Mouse (Mus musculus) urinary bladder, postnatal 0 days (tissue): ENCODE results near the gene Tomm6. TPM values are rescaled to one million over a fixed set of nuclear protein-coding genes. Genes with fewer than 3 reads are reported as not detected.

Experiments
- polyA plus RNA-seq: library from polyadenylated mRNA; unstranded; fragments of >200 nt; fragmentation: Nextera tagmentation; extraction: Ambion mirVana; gene quantifications from 2 replicates; pipeline ENCODE4 v1.2.1, GENCODE M21; 2015

The Tomm6 gene
- 318 and 323 TPM in 2 replicates for polyA plus RNA-seq

GRCm38 (mm10) chr17:47688344-47688607, at the start of gene Tomm6:
Gene Tomm6, minus strand, starts transcription at chr17:47688386.

DNA sequence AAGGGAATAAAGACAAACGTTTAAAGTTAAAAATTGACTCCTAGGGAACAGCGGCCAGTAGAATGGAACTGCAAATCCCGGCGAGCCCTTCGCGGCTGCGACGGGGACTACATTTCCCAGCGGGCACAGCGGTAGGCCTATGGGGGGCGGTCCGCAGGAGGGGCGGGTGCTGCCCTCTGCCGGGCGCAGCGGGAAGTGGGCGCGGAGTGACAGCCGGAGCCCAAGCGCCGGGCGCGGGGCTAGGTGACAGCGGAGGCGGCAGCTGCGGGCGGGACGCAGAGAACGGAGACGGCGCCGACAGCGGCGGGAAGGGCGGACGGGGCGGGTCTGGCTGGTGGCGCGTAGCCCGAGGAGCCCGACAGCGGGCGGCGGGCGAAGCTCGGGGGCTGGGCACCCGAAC, 48.7 kb upstream of the Tomm6 start, which contains the start of gene Tfeb:
Tfeb (plus strand) TSS at position 175 of the 400 bp plus-strand sequence.

GRCm38 (mm10) chr17:47726566-47726965, 38.4 kb upstream of the Tomm6 start, which contains the start of gene Pgc:
Gene Pgc, plus strand, starts transcription at chr17:47726842.

GRCm38 (mm10) chr17:47694503-47695336, 6.5 kb upstream of the Tomm6 start, which contains the start of gene Prickle4:
Gene Prickle4, minus strand, starts transcription at chr17:47694736.

GRCm38 (mm10) chr17:47694442-47694502, 6.1 kb upstream of the Tomm6 start, which contains the start of gene Gm21981:
Gene Gm21981, minus strand, starts transcription at chr17:47694455.

GRCm38 (mm10) chr17:47688608-47689575, 706 bp upstream of the Tomm6 start, which contains the start of gene Frs3:
Gene Frs3, plus strand, starts transcription at chr17:47689030.

Other genes with a start within 250 kb of the Tomm6 start
- gene Taf8, start 186.1 kb downstream of the Tomm6 start, polyA plus RNA-seq: 11.9 and 12.2 TPM in 2 replicates
- 185 and 201 TPM in 2 replicates for gene Ccnd3, start 183.3 kb downstream of the Tomm6 start, polyA plus RNA-seq
- 17.2 and 18.2 TPM in 2 replicates for gene Bysl, start 76.9 kb downstream of the Tomm6 start, polyA plus RNA-seq
- 24.0 and 24.3 TPM in 2 replicates for gene Med20, start 76.8 kb downstream of the Tomm6 start, polyA plus RNA-seq
- gene Gm20517, start 76.8 kb downstream of the Tomm6 start, polyA plus RNA-seq: 1.4 and 2.1 TPM in 2 replicates
- 2.1 and 2.2 TPM in 2 replicates for gene Usp49, start 57.7 kb downstream of the Tomm6 start, polyA plus RNA-seq
- gene Frs3, start 644 bp upstream of the Tomm6 start, polyA plus RNA-seq: 1.9 TPM in 2 replicates
- 0.16 and 0.28 TPM in 2 replicates for gene Gm21981, start 6.1 kb upstream of the Tomm6 start, polyA plus RNA-seq
- gene Prickle4, start 6.3 kb upstream of the Tomm6 start, polyA plus RNA-seq: not detected in 2 replicates
- gene Pgc, start 38.5 kb upstream of the Tomm6 start, polyA plus RNA-seq: 0.27 and 0.30 TPM in 2 replicates
- 6.5 and 6.8 TPM in 2 replicates for gene Tfeb, start 48.6 kb upstream of the Tomm6 start, polyA plus RNA-seq
- gene Mdfi, start 146.3 kb upstream of the Tomm6 start, polyA plus RNA-seq: 3.5 and 3.9 TPM in 2 replicates
- 9.2 and 9.3 TPM in 2 replicates for gene Foxp4, start 236.3 kb upstream of the Tomm6 start, polyA plus RNA-seq